Mouse (Mus musculus): ENCODE measurements around the gene Prx. TPM values are rescaled to one million over a fixed set of nuclear protein-coding genes. Genes with fewer than 3 reads are reported as not detected.

Prx gene
- polyA plus RNA-seq, 1 experiment from 2014 or later = 1.5 TPM

GRCm38 (mm10) chr7:27544675-27545370 lies 45.7 kb downstream of the Prx start:
- 89% methylated on average over 12 of the region's 12 CpGs for WGBS
- no peak overlapping the region for H3K9ac ChIP-seq

GRCm38 (mm10) chr7:27549597-27549996 lies 50.5 kb downstream of the Prx start:
- WGBS = 79% methylated on average over 6 of the region's 6 CpGs
- no peak overlapping the region for H3K9ac ChIP-seq
- peaks cover 18% of the 10 kb centered on the region for H3K4me1 ChIP-seq (replicated peaks)
- no peak overlapping the region for H3K4me3 ChIP-seq
- no peaks in the 10 kb centered on the region for H3K36me3 ChIP-seq
- ATAC-seq (ENCODE audit: low FRiP score) = no peak
- no peaks in the 10 kb centered on the region for H3K27me3 ChIP-seq
- no peaks in the 10 kb centered on the region for H3K9me3 ChIP-seq
- no peak overlapping the region for H3K4me2 ChIP-seq
- no peak overlapping the region for H3K27ac ChIP-seq

More at GRCm38 (mm10) chr7:27544675-27545370, 45.7 kb downstream of the Prx start:
- Histone ChIP-seq H3K4me1 (replicated peaks) (peaks cover 16% of the 10 kb centered on the region), H3K9me3 (no peaks in the 10 kb centered on the region), H3K27ac (no peak overlapping the region), H3K36me3 (peaks cover 13% of the 10 kb centered on the region), H3K4me3 (no peak overlapping the region), H3K27me3 (no peaks in the 10 kb centered on the region), H3K4me2 (no peak overlapping the region)
- ATAC-seq (ENCODE audit: low FRiP score) = no peak

DNA sequence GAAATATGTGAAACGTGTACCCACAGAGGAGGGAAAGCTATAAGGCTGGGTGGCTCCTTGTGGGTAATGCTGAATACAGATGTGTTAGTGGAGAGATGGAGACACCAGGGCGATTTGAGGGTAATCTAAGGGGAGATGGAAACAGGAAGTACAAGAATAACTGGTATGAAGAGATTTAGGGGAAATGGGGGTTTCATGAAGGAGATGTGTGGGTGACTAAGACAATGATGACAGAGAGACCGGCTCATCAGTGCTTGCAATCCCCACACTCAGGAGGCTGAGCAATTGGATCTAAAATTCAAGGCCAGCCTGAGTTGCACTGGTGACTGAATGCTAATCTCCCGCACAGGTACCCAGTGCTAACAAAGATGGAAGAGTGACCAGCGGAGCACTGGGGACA lies 52.9 kb downstream of the Prx start:
- peak overlapping the region; percentile 69 for H3K9ac ChIP-seq
- H3K36me3 ChIP-seq = peaks cover 11% of the 10 kb centered on the region
- peak overlapping the region; percentile 79 for H3K4me3 ChIP-seq
- H3K27me3 ChIP-seq = no peaks in the 10 kb centered on the region
- 64% methylated on average over 5 of the region's 5 CpGs for WGBS
- peaks cover 21% of the 10 kb centered on the region for H3K4me1 ChIP-seq (replicated peaks)
- no peak for ATAC-seq (ENCODE audit: low FRiP score)
- peak overlapping the region; percentile 84 for H3K4me2 ChIP-seq
- H3K9me3 ChIP-seq = no peaks in the 10 kb centered on the region
- no peak overlapping the region for H3K27ac ChIP-seq

DNA sequence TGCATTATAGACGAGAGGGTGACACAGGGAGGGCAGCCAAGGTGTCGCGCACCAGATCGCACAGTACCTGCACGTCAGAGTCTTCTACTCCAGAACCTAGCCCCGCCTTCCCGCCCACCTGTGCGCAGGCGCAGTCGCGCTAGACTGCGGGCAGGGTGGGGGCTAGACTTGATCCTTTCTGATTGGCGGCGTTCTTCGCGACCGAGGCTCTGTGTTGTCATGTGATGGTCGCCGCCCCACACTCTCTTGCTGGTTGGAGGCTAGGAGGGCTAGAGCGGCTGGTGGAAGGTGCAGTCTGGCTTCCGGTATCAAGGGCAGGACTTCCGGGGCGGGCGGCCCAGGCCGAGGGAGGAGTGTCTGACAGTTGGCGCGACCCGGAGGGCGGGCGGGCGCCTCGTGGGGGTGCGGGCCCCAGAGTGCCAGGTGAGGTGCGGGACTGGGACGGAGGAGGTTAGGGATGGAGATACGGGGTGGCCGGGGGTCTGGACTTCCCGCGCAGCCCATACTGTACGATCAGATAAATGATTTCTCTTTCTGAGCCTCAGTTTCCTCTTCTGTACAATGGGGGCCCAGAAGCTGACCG lies 53.9 kb downstream of the Prx start, which contains the start of the genes Pld3 and 2310022A10Rik:
Gene Pld3 (minus strand): TSS at position 288 of the 583 bp plus-strand sequence.
Gene 2310022A10Rik (plus strand): TSS at position 303 of the 583 bp plus-strand sequence.
- Histone ChIP-seq H3K9ac (peak within 1 kb of the TSS; percentile 82), H3K9me3 (no peaks in the 10 kb centered on the region), H3K4me3 (peak within 1 kb of the TSS; percentile 79), H3K27ac (peak within 1 kb of the TSS; percentile 52), H3K4me1 (replicated peaks) (peaks cover 21% of the 10 kb centered on the region), H3K36me3 (peaks cover 11% of the 10 kb centered on the region), H3K27me3 (no peaks in the 10 kb centered on the region), H3K4me2 (peak within 1 kb of the TSS; percentile 84)
- WGBS = under 1% methylated on average over 41 of the region's 41 CpGs
- ATAC-seq (ENCODE audit: low FRiP score) = peak; percentile 99

DNA sequence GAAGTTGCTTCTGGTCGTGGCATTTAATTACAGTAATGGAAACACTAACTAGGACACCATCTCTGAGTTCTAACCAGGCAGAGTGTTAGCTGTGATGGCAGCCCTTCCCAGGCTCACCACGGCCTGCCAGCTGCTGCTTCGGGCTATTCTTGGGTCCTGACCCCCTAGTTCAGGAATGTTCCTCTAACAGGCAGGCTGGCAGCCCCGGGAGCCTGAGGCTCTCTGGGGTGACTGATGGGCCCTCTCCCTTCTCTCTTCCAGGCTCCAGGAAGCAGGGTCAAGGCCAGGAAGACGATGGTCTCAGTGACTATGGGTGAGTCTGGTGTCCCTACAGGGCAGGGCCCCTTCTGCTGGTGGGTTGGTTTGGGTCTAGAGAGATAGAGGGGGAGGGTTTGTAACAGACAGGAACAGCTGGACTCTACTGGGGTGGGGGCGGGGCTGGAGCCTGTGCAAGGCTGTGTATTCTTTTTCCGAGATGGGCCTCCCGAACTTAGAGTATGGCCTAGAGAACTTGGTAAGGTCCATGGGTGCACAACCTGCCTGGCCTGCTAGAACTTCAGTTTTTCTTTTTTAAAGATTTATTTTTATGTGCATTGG lies 61.3 kb downstream of the Prx start:
- WGBS = 81% methylated on average over 8 of the region's 8 CpGs
- H3K9me3 ChIP-seq = no peaks in the 10 kb centered on the region
- no peak for ATAC-seq (ENCODE audit: low FRiP score)
- H3K4me3 ChIP-seq = no peak overlapping the region
- H3K27me3 ChIP-seq = no peaks in the 10 kb centered on the region
- no peak overlapping the region for H3K4me2 ChIP-seq
- no peak overlapping the region for H3K27ac ChIP-seq
- no peak overlapping the region; the same call in 1 of the 2 replicates for H3K9ac ChIP-seq
- no peaks in the 10 kb centered on the region for H3K4me1 ChIP-seq (replicated peaks)
- H3K36me3 ChIP-seq = peaks cover 77% of the 10 kb centered on the region

- no peak for ATAC-seq (ENCODE audit: low FRiP score)
- Histone ChIP-seq H3K27me3 (no peaks in the 10 kb centered on the region), H3K36me3 (peaks cover 79% of the 10 kb centered on the region), H3K9ac (no peak overlapping the region; the same call in 1 of the 2 replicates), H3K9me3 (no peaks in the 10 kb centered on the region), H3K4me1 (replicated peaks) (no peaks in the 10 kb centered on the region), H3K27ac (no peak overlapping the region), H3K4me2 (no peak overlapping the region), H3K4me3 (no peak overlapping the region)
- WGBS = 91% methylated on average over 1 of the region's 1 CpGs
Observed at GRCm38 (mm10) chr7:27560978-27561377, 61.9 kb downstream of the Prx start.

Other genes starting within 250 kb of the Prx start
- 48.4 and 49.6 TPM in 2 replicates for gene Numbl, start 240.9 kb upstream of the Prx start, polyA plus RNA-seq (2015; fragmentation: Nextera tagmentation; extraction: Ambion mirVana)
- 5.4 and 6.0 TPM in 2 replicates for gene Ltbp4, start 161.6 kb upstream of the Prx start, polyA plus RNA-seq (2015; fragmentation: Nextera tagmentation; extraction: Ambion mirVana)
- gene Shkbp1, start 143.3 kb upstream of the Prx start, polyA plus RNA-seq (2015; fragmentation: Nextera tagmentation; extraction: Ambion mirVana) = 61.8 and 62.5 TPM in 2 replicates
- not detected in 2 replicates for gene Gm20479, start 141.9 kb upstream of the Prx start, polyA plus RNA-seq (2015; fragmentation: Nextera tagmentation; extraction: Ambion mirVana)
- 2.2 and 2.6 TPM in 2 replicates for gene Sptbn4, start 51.6 kb upstream of the Prx start, polyA plus RNA-seq (2015; fragmentation: Nextera tagmentation; extraction: Ambion mirVana)
- 18.7 and 19.3 TPM in 2 replicates for gene Blvrb, start 51.3 kb upstream of the Prx start, polyA plus RNA-seq (2015; fragmentation: Nextera tagmentation; extraction: Ambion mirVana)
- gene Sertad3, start 25.6 kb upstream of the Prx start, polyA plus RNA-seq (2015; fragmentation: Nextera tagmentation; extraction: Ambion mirVana) = 13.0 and 13.4 TPM in 2 replicates
- 10.7 and 11.8 TPM in 2 replicates for gene Sertad1, start 12.4 kb upstream of the Prx start, polyA plus RNA-seq (2015; fragmentation: Nextera tagmentation; extraction: Ambion mirVana)
- gene Hipk4, start 23.9 kb downstream of the Prx start, polyA plus RNA-seq (2015; fragmentation: Nextera tagmentation; extraction: Ambion mirVana) = 0.77 and 0.79 TPM in 2 replicates
- gene Pld3, start 53.9 kb downstream of the Prx start, polyA plus RNA-seq (2015; fragmentation: Nextera tagmentation; extraction: Ambion mirVana) = 126 TPM in 2 replicates
- gene 2310022A10Rik, start 53.9 kb downstream of the Prx start, polyA plus RNA-seq (2015; fragmentation: Nextera tagmentation; extraction: Ambion mirVana) = 32.1 and 34.0 TPM in 2 replicates
- 68.0 and 71.0 TPM in 2 replicates for gene Akt2, start 92.2 kb downstream of the Prx start, polyA plus RNA-seq (2015; fragmentation: Nextera tagmentation; extraction: Ambion mirVana)
- gene Ttc9b, start 154.6 kb downstream of the Prx start, polyA plus RNA-seq (2015; fragmentation: Nextera tagmentation; extraction: Ambion mirVana) = 50.2 and 52.0 TPM in 2 replicates
- gene Map3k10, start 175.3 kb downstream of the Prx start, polyA plus RNA-seq (2015; fragmentation: Nextera tagmentation; extraction: Ambion mirVana) = 13.0 and 13.2 TPM in 2 replicates
- gene Zfp607b, start 190.0 kb downstream of the Prx start, polyA plus RNA-seq (2015; fragmentation: Nextera tagmentation; extraction: Ambion mirVana) = 10.8 and 12.1 TPM in 2 replicates
- gene Zfp60, start 232.1 kb downstream of the Prx start, polyA plus RNA-seq (2015; fragmentation: Nextera tagmentation; extraction: Ambion mirVana) = 125 and 134 TPM in 2 replicates

All from hindbrain, embryonic 13.5 days (tissue).